Mouse (Mus musculus): ENCODE results near the gene Plekhd1. TPM values are rescaled to one million over a fixed set of nuclear protein-coding genes. Genes with fewer than 3 reads are reported as not detected.

Plekhd1 gene
- polyA plus RNA-seq, 1 experiment from 2014 or later, result 4.4 TPM

GRCm38 (mm10) chr12:80734526-80735470 lies 42.4 kb downstream of the Plekhd1 start:
- Histone ChIP-seq H3K36me3 (no peaks in the 10 kb centered on the region), H3K4me2 (replicated peaks) (no peak overlapping the region), H3K9me3 (no peaks in the 10 kb centered on the region), H3K27me3 (no peaks in the 10 kb centered on the region), H3K27ac (replicated peaks) (no peak overlapping the region), H3K4me3 (no peak overlapping the region), H3K4me1 (peaks cover 27% of the 10 kb centered on the region), H3K9ac (replicated peaks) (no peak overlapping the region)
- 62% methylated on average over 13 of the region's 13 CpGs for WGBS
- no peak for ATAC-seq (ENCODE audit: low FRiP score, low read depth)

- peak; percentile 70 for ATAC-seq (ENCODE audit: low FRiP score, low read depth)
- Histone ChIP-seq H3K9me3 (no peaks in the 10 kb centered on the region), H3K36me3 (no peaks in the 10 kb centered on the region), H3K4me2 (replicated peaks) (peak overlapping the region; percentile 36), H3K4me3 (no peak overlapping the region), H3K9ac (replicated peaks) (peak overlapping the region; percentile 2), H3K4me1 (peaks cover 27% of the 10 kb centered on the region), H3K27ac (replicated peaks) (peak overlapping the region; percentile 85), H3K27me3 (no peaks in the 10 kb centered on the region)
- WGBS, result 14% methylated on average over 13 of the region's 13 CpGs
Observed at GRCm38 (mm10) chr12:80736464-80737282, 44.3 kb downstream of the Plekhd1 start.

GRCm38 (mm10) chr12:80737283-80737600 lies 44.9 kb downstream of the Plekhd1 start:
- Histone ChIP-seq H3K4me1 (peaks cover 27% of the 10 kb centered on the region), H3K4me3 (no peak overlapping the region), H3K9me3 (no peaks in the 10 kb centered on the region), H3K27ac (replicated peaks) (peak overlapping the region; percentile 85), H3K36me3 (no peaks in the 10 kb centered on the region), H3K9ac (replicated peaks) (no peak overlapping the region), H3K4me2 (replicated peaks) (peak overlapping the region; percentile 36; the same call in 1 of the 2 replicates), H3K27me3 (no peaks in the 10 kb centered on the region)
- ATAC-seq (ENCODE audit: low FRiP score, low read depth), result no peak
- WGBS, result 61% methylated on average over 5 of the region's 5 CpGs

GRCm38 (mm10) chr12:80739482-80739881 lies 47.1 kb downstream of the Plekhd1 start:
- Histone ChIP-seq H3K4me3 (no peak overlapping the region), H3K27ac (replicated peaks) (no peak overlapping the region), H3K27me3 (no peaks in the 10 kb centered on the region), H3K36me3 (no peaks in the 10 kb centered on the region), H3K9ac (replicated peaks) (no peak overlapping the region), H3K4me1 (peaks cover 26% of the 10 kb centered on the region), H3K4me2 (replicated peaks) (no peak overlapping the region), H3K9me3 (no peaks in the 10 kb centered on the region)
- WGBS, result 42% methylated on average over 9 of the region's 9 CpGs
- ATAC-seq (ENCODE audit: low FRiP score, low read depth), result no peak

GRCm38 (mm10) chr12:80744614-80745013 lies 52.2 kb downstream of the Plekhd1 start:
- Histone ChIP-seq H3K27ac (replicated peaks) (no peak overlapping the region), H3K27me3 (no peaks in the 10 kb centered on the region), H3K36me3 (no peaks in the 10 kb centered on the region), H3K4me1 (peaks cover 13% of the 10 kb centered on the region), H3K9me3 (no peaks in the 10 kb centered on the region), H3K4me2 (replicated peaks) (no peak overlapping the region), H3K4me3 (no peak overlapping the region), H3K9ac (replicated peaks) (no peak overlapping the region)
- ATAC-seq (ENCODE audit: low FRiP score, low read depth), result no peak
- 83% methylated on average over 1 of the region's 1 CpGs for WGBS

GRCm38 (mm10) chr12:80746031-80746813 lies 53.8 kb downstream of the Plekhd1 start:
- Histone ChIP-seq H3K36me3 (no peaks in the 10 kb centered on the region), H3K4me2 (replicated peaks) (no peak overlapping the region), H3K27me3 (no peaks in the 10 kb centered on the region), H3K9ac (replicated peaks) (peak overlapping the region; percentile 4; the same call in 1 of the 2 replicates), H3K27ac (replicated peaks) (peak overlapping the region; percentile 54), H3K4me1 (peaks cover 13% of the 10 kb centered on the region), H3K9me3 (no peaks in the 10 kb centered on the region), H3K4me3 (no peak overlapping the region)
- ATAC-seq (ENCODE audit: low FRiP score, low read depth), result no peak
- 56% methylated on average over 8 of the region's 8 CpGs for WGBS

- peaks cover 33% of the 10 kb centered on the region for H3K36me3 ChIP-seq
- H3K9ac ChIP-seq (replicated peaks), result no peak overlapping the region
- peaks cover 17% of the 10 kb centered on the region for H3K9me3 ChIP-seq
- no peak overlapping the region for H3K27ac ChIP-seq (replicated peaks)
- no peak overlapping the region for H3K4me2 ChIP-seq (replicated peaks)
- no peaks in the 10 kb centered on the region; the same call in 1 of the 2 replicates for H3K27me3 ChIP-seq
- WGBS, result 92% methylated on average over 6 of the region's 6 CpGs
- no peak for ATAC-seq (ENCODE audit: low FRiP score, low read depth)
- H3K4me1 ChIP-seq, result peaks cover 2% of the 10 kb centered on the region
- no peak overlapping the region for H3K4me3 ChIP-seq
Observed at GRCm38 (mm10) chr12:80751556-80751955, 59.2 kb downstream of the Plekhd1 start.

- H3K27me3 ChIP-seq, result peaks cover 18% of the 10 kb centered on the region
- H3K4me2 ChIP-seq (replicated peaks), result peak overlapping the region; percentile 61
- H3K4me3 ChIP-seq, result peak overlapping the region; percentile 69
- H3K27ac ChIP-seq (replicated peaks), result 0 out of 2 replicates have a peak overlapping the region, but pooled peaks have one; percentile 12
- no peak overlapping the region for H3K9ac ChIP-seq (replicated peaks)
- ATAC-seq (ENCODE audit: low FRiP score, low read depth), result no peak
- H3K9me3 ChIP-seq, result peaks cover 39% of the 10 kb centered on the region
- WGBS, result 37% methylated on average over 112 of the region's 122 CpGs
- peaks cover 12% of the 10 kb centered on the region for H3K4me1 ChIP-seq
- H3K36me3 ChIP-seq, result peaks cover 58% of the 10 kb centered on the region
Observed at GRCm38 (mm10) chr12:80757751-80758558, 65.6 kb downstream of the Plekhd1 start.

GRCm38 (mm10) chr12:80758559-80759386 lies 66.4 kb downstream of the Plekhd1 start:
- Histone ChIP-seq H3K36me3 (peaks cover 53% of the 10 kb centered on the region), H3K4me3 (peak overlapping the region; percentile 69), H3K27ac (replicated peaks) (peak overlapping the region; percentile 98), H3K9ac (replicated peaks) (peak overlapping the region; percentile 90), H3K27me3 (peaks cover 18% of the 10 kb centered on the region), H3K4me2 (replicated peaks) (peak overlapping the region; percentile 61), H3K9me3 (peaks cover 39% of the 10 kb centered on the region), H3K4me1 (peaks cover 12% of the 10 kb centered on the region)
- WGBS, result 27% methylated on average over 85 of the region's 92 CpGs
- ATAC-seq (ENCODE audit: low FRiP score, low read depth), result no peak

GRCm38 (mm10) chr12:80759387-80759712 lies 67.0 kb downstream of the Plekhd1 start:
- Histone ChIP-seq H3K9me3 (peaks cover 39% of the 10 kb centered on the region), H3K27me3 (peaks cover 18% of the 10 kb centered on the region), H3K36me3 (peaks cover 47% of the 10 kb centered on the region), H3K27ac (replicated peaks) (peak overlapping the region; percentile 98), H3K4me3 (peak overlapping the region; percentile 69), H3K9ac (replicated peaks) (peak overlapping the region; percentile 90), H3K4me2 (replicated peaks) (peak overlapping the region; percentile 61), H3K4me1 (peaks cover 12% of the 10 kb centered on the region)
- ATAC-seq (ENCODE audit: low FRiP score, low read depth), result peak; percentile 41
- WGBS, result 2% methylated on average over 13 of the region's 13 CpGs

All from midbrain, embryonic 12.5 days (tissue).